In genomic region chr4:123395435-123396000, GRCm38 (mm10) we compare ENCODE assay signal across 21 mouse cellular contexts. TPM values are rescaled to one million over a fixed set of nuclear protein-coding genes. Genes with fewer than 3 reads are reported as not detected.
DNase-seq lines count a peak whose midpoint lies in the region; ATAC-seq and TF ChIP-seq lines count a peak whose summit lies in the region.
"Had no signal": no experiment of that assay in that cellular context is flagged by ENCODE, and none has a peak within 500 bp of the region (broad histone marks: within the 10 kb centered on the region; RNA-seq: fewer than 3 reads in every experiment).

No protein-coding gene starts in this region.

- no peak overlapping the region for H3K9ac ChIP-seq in forebrain, postnatal 0 days
- H3K9ac ChIP-seq in forebrain, embryonic 15.5 days (replicated peaks), result no peak overlapping the region
- H3K9ac ChIP-seq: embryonic facial prominence, embryonic 12.5 days; hindbrain, embryonic 13.5 days; limb, embryonic 13.5 days had no signal

- H3K36me3 ChIP-seq in forebrain, postnatal 0 days (ENCODE audit: insufficient read depth), result peaks cover 65% of the 10 kb centered on the region
- H3K36me3 ChIP-seq in forebrain, embryonic 15.5 days, result peaks cover 85% of the 10 kb centered on the region

- 98% methylated on average over 2 of the region's 2 CpGs for WGBS in forebrain, postnatal 0 days
- WGBS in forebrain, embryonic 15.5 days, result 97% methylated on average over 2 of the region's 2 CpGs

- intact Hi-C loops in left cerebral cortex, adult 2 months (cut with DNase I), result no loop called here
- intact Hi-C loops in left cerebral cortex, postnatal 4 days (cut with DNase I), result no loop called here
- intact Hi-C loops in left cerebral cortex, postnatal 14 days (cut with DNase I), result no loop called here

- no peak for DNase-seq in forebrain, postnatal 0 days
- DNase-seq in left cerebral cortex, adult 2 months (ENCODE audit: extremely low spot score in 1 of 2, low spot score in 2 of 2), result no peak
- no peak for DNase-seq in left cerebral cortex, postnatal 4 days
- peak; percentile 44 for DNase-seq in 416B (ENCODE audit: low read depth)
- peak; percentile 43 for DNase-seq in NIH3T3 (ENCODE audit: low read depth)
- DNase-seq in frontal cortex, postnatal 14 days (ENCODE audit: low spot score in 2 of 2), result no peak
- DNase-seq in left cerebral cortex, postnatal 14 days (ENCODE audit: low spot score in 2 of 2), result no peak
- DNase-seq: adrenal gland, postnatal 10 days; cerebellum, adult 18-20 months; retina, postnatal 1 day; thymus, postnatal 36 days had no signal

- no peaks in the 10 kb centered on the region for H3K9me3 ChIP-seq in forebrain, postnatal 0 days (ENCODE audit: low read length)
- H3K9me3 ChIP-seq in forebrain, embryonic 15.5 days, result no peaks in the 10 kb centered on the region
- H3K9me3 ChIP-seq: embryonic facial prominence, embryonic 12.5 days; G1E; hindbrain, embryonic 13.5 days; limb, embryonic 13.5 days had no signal

- 0 out of 2 replicates have a peak, but pooled peaks have one; percentile 16 for TF ChIP-seq CTCF in forebrain, postnatal 0 days (IDR thresholded peaks at IDR 0.05; ENCODE audit: low read depth)
- peak; percentile 20 for TF ChIP-seq CTCF in left cerebral cortex, adult 2 months (IDR thresholded peaks at IDR 0.05)

- no peaks in the 10 kb centered on the region for H3K27me3 ChIP-seq in forebrain, postnatal 0 days (ENCODE audit: insufficient read depth, low read length)
- H3K27me3 ChIP-seq in forebrain, embryonic 15.5 days, result no peaks in the 10 kb centered on the region
- H3K27me3 ChIP-seq: embryonic facial prominence, embryonic 12.5 days; hindbrain, embryonic 13.5 days; limb, embryonic 13.5 days had no signal

- H3K4me1 ChIP-seq in forebrain, postnatal 0 days (ENCODE audit: insufficient read depth), result no peaks in the 10 kb centered on the region
- H3K4me1 ChIP-seq in forebrain, embryonic 15.5 days, result no peaks in the 10 kb centered on the region
- H3K4me1 ChIP-seq: embryonic facial prominence, embryonic 12.5 days; hindbrain, embryonic 13.5 days; limb, embryonic 13.5 days had no signal

- ATAC-seq in forebrain, postnatal 0 days, result no peak
- ATAC-seq in forebrain, embryonic 15.5 days (replicated peaks), result no peak
- ATAC-seq: forebrain, embryonic 14.5 days had no signal

- no peak overlapping the region for H3K4me3 ChIP-seq in forebrain, postnatal 0 days (ENCODE audit: low read depth, low read length)
- H3K4me3 ChIP-seq in forebrain, embryonic 15.5 days, result no peak overlapping the region
- no peak overlapping the region for H3K4me3 ChIP-seq in left cerebral cortex, adult 2 months
- H3K4me3 ChIP-seq: embryonic facial prominence, embryonic 12.5 days; hindbrain, embryonic 13.5 days; limb, embryonic 13.5 days; myocyte had no signal

- no peak overlapping the region for H3K27ac ChIP-seq in forebrain, postnatal 0 days (ENCODE audit: low read depth, low read length)
- no peak overlapping the region for H3K27ac ChIP-seq in forebrain, embryonic 15.5 days (replicated peaks)
- H3K27ac ChIP-seq in left cerebral cortex, adult 2 months, result no peak overlapping the region
- H3K27ac ChIP-seq: embryonic facial prominence, embryonic 12.5 days; limb, embryonic 13.5 days; macrophage had no signal

- H3K4me2 ChIP-seq in forebrain, postnatal 0 days (ENCODE audit: low read depth), result no peak overlapping the region
- H3K4me2 ChIP-seq in forebrain, embryonic 15.5 days (replicated peaks), result no peak overlapping the region
- H3K4me2 ChIP-seq: embryonic facial prominence, embryonic 12.5 days; heart, embryonic 11.5 days; hindbrain, embryonic 13.5 days; limb, embryonic 13.5 days had no signal

RNA-seq across cellular contexts. Expression of gene Bmp8a, which starts 52.5 kb away (rescaled TPM):
- total RNA-seq in forebrain, postnatal 0 days (2014; rRNA removed), result 0.31 and 0.90 TPM in 2 replicates
- 0.15 and 0.19 TPM in 2 replicates for polyA plus RNA-seq in forebrain, postnatal 0 days (2015; fragmentation: Nextera tagmentation; extraction: Ambion mirVana)
- polyA plus RNA-seq in forebrain, embryonic 15.5 days (2015; fragmentation: Nextera tagmentation; extraction: Ambion mirVana), result 0.09 and 0.13 TPM in 2 replicates
- under 1 TPM; 0.30 to 0.48 TPM for total RNA-seq in left cerebral cortex, adult 2 months (2021)
- total RNA-seq in left cerebral cortex, postnatal 4 days (2021), result under 1 TPM in 1 of 2 experiments, not detected in 1; 0.20 TPM
- total RNA-seq in left cerebral cortex, postnatal 14 days (2021), result under 1 TPM; 0.24 to 0.30 TPM
- total RNA-seq: layer of hippocampus, adult 18-20 months had no signal
- polyA plus RNA-seq: forebrain, embryonic 14.5 days; macrophage had no signal

Comparison
In these comparisons a context has a peak if more than half of its experiments do, and no peak if none do; other contexts are left out.
1. DNase-seq: peak in 416B (single experiment) and NIH3T3 (single experiment); none in forebrain, postnatal 0 days (single experiment), left cerebral cortex, adult 2 months (0 of 2), left cerebral cortex, postnatal 4 days (single experiment), frontal cortex, postnatal 14 days (0 of 2) and left cerebral cortex, postnatal 14 days (0 of 2).